Mouse (Mus musculus) retina, adult 2 months (tissue): ENCODE results near the gene Adamts17.

ENCODE experiments used
- DNase-seq: peaks from one replicate; pipeline ENCODE4 v3.0.0-alpha.2; 2012; ENCODE audit warnings: low read depth, low spot score

The Adamts17 gene

DNA sequence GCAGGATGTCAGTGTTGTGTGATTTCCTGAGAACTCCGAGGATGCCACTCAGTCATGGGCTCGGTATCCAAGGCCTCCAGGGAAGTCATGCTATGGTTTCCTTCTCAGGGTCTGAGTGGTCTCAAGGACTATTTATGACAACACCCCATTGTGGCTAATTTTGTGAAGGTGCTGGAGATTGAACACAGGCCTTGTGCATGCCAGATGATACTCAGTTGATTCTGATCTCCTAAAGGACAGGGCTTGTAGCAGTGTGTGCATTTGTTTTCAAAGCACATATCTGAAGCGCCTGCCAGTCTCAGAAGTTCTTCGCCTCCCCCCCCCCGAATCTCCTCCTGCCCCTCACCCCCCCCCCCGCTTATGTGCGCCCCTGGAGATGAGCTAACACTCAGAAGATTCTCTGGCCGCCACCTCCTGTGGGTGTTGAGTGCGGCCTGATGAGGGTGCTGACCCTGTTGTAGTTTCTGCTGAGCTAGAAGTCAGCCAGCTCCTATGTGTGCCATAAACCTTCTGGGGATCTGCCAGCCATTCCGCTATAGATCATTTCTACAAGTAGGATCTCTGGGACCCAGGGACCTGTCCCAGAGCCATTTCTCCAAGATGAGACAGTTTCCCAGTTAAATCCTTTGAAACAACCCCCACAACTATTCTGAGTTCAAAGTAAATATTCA is 232.6 kb downstream of the Adamts17 start:
- DNase-seq: no peak

DNA sequence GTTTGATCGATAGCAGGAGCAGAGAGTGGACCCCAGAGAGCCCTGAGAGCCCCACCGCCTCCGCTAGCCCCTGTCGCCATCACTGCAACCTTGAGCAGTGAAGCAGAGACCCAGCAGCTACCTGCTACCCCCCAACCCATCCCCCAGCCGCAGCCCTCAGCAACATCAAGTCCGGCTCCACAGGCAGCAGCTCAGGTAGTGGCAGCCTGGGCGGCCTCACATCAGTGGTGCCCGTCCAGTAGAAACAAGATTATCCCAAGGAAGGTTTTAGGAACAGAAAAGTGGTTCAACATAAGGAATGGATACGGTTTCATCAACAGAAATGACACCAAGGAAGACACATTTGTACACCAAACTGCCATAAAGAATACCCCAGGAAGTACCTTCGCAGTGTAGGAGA is 243.2 kb downstream of the Adamts17 start:
- DNase-seq: no peak

DNA sequence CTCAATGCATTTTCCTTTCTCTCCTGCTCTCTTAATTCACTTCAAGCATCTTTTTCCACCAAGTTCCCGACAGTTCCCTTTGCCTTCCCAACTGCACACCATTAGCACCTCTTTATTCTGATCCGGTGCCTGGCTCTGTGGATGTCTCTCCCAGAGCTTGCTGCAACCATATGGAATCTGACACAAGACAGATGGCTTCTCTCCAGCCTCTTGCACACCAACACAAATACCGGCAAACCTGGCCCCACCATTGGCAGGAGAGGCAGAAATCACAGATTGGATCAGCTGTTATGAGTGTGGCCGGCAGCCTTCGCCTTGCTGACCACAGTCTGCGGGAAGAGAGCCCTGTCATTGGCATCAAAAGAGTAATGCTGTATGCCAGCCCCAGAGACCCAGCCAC is 248.2 kb downstream of the Adamts17 start:
- no peak for DNase-seq

DNA sequence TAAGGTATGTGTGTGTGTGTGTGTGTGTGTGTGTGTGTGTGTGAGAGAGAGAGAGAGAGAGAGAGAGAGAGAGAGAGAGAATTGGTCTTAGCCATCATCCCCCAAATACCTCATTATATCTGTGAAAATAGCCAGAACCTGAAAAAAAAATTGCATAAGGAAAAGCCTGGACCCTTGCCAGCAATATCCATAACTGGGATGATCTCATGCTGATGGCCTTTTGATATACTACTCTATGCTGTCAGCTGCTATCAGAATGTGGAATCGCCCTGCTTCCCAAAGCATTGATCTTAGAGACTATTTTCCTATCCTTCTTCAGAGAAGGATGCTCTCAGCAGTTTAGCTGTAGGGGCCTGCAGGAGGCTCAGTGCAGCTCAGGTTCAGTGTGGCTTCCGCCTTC is 257.6 kb downstream of the Adamts17 start:
- DNase-seq: no peak

DNA sequence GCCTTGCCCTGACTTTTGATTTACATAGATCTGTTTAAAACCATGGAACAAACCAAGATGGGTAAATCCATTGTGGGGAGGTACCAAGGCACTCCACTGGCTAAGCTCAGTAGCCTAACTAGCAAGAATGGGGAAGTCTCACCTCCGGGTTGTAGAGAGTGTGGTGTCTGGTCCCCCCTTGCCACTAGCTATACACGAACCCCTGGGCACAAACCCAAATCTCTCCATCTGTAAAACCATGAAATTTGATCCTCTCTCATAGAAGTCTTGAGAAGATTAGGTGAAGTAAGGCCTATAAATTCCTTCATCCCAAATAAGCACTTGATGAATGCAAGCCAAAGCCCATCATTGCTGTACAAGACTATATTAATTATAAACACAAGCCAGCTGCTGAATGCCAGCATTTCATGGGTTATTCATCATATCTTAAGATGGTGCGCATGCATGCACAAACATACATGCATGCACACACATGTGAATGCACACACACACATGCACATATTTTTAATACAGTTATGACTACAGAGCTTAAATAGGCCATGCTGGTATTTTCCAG is 262.0 kb downstream of the Adamts17 start:
- no peak for DNase-seq

DNA sequence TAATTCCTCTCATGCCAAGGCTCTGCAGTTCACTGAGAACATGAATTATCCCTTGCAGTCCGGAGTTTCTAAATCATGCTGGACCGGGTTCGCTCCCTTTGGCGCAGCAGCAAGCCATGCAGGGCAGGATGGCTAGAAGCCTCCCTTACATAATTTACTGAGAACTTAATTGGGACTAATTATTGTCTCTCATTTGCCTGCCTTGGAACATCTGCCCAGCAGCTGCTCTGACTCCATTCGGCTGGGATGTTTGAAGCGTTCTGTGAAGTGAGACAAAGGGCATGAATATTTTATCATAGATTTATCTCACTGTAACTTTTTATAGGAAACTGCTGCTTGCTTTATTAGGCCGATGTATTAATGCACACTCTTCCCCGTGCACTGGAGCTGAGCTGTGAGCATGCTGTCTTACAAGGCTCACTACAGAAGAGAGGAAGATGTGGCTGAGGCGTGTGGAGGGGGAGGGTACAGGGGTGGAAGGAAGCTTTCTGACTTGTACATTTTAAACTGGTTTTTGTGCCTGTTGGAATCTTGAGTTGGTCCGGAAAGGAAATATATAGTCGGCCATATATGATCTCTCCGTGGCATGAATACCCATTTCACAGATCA is 271.1 kb downstream of the Adamts17 start:
- no peak for DNase-seq

DNA sequence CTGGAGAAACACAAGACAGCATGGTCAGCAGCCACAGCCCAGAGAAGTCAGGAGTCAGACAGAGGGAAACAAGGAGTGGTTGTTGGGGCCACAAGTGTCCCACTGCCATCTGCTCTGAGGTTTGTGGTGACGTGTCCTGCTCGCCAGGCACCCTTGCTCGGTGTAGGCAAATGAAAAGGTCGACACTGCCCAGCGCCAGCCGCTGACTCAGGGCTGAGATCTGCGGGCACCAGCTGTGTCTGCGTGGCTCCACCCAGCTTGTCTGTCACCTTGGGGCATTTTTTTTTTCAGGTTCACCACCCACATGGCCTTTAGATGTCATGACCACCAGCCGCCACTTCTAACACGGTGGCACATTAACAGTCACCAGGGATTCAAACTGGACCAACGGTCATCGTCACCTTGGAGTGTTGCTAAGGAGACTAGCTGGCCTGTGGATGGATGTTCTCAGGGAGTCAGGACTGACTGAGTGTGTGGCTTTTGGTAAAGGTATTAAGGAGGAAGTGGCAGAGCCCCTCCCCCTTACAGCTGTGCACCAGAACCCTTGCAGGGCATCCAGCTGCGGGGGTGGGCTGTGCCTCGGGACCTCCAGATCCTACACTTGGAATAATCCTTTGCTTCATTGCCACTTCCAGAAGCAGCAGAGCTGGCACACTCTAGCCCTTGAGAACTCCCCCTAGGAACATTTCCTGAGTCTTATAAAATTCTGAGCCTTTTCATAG is 273.1 kb downstream of the Adamts17 start:
- no peak for DNase-seq

DNA sequence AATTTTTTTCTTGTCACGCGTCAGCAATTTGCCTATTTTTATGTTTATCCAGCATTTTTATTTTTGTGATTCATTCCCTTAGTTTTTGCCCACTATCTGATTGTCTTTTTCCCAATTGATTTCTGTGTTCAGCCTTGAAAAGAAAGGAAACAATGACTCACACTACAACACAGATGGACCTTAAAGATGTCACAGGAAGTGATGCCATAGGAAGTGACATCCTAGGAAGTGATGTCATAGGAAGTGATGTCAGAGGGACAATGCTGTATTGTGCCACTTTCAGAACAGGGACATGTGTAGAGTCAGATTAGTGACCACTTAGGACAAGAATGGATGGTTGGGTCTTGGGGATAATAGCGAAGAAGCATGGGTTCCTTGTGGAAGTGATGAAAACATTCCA is 274.5 kb downstream of the Adamts17 start:
- DNase-seq: no peak

DNA sequence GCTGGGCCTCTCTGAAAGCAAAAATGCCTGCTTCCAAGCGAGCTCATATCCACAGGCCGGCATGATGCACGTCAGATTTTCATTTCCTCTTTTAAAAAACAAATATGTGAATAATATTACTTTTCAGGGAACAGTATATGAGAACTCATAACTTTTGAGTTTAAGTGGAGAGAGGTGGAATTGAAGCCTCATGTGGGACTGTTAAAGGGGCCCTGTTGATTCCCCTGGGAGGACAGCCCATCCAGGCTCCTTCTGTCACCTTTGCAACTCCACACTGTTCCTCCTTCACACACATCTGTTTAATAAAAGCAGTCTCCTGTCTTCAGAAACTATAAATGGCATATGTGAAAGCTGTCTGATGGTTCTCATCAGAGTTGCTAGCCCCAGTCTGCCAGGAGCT is 275.5 kb downstream of the Adamts17 start:
- no peak for DNase-seq

DNA sequence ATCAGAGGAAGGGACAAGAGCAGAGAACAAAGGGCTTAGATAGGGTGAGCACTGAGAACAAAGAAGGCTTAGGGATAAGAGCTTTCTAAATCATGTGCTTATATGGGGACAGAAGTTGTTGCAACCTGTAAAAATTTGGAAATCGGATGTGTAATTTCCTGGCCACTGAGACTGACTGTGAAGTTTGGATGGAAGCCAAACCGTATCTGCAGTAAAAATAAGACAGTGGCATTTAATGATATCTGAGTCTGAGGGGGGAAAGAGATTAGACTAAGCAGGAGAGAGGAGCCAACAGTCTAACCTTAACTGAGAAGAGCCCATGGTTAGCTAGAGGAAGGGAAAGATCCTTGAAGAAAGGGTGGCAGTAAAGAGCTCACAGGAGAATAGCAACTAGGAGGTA is 295.6 kb downstream of the Adamts17 start:
- no peak for DNase-seq

DNA sequence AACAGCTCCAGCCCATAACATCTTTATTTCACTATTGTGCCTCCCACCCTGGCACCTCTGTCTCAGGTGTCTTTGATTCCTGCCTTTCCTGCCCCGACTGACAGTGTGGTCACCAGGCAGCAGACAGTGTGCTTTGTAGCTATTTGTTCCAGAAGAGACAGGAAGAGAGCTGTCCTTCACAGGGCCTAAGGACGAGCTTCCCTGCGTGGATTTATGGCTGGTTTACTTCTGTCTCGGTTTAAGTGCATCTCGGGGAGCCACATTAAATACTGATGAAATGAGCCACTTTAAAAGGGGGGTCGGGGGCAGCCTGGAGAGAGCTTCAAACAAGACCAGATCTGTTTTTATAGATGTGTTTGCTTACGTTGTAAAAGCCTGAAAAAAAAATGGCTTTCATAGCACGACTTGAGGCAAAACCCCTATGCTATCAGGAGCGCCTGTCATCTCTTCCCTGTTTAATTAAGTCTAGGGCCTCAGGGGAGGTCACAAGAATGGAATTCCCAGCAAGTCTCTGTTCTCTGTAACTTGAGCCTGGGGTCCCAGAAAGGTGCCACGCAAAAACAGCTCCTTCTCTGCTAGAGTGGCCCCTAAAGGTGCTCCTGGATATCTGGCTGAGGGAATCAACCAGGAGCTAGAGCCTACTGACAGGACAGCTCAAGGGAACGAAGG is 302.9 kb downstream of the Adamts17 start:
- no peak for DNase-seq

DNA sequence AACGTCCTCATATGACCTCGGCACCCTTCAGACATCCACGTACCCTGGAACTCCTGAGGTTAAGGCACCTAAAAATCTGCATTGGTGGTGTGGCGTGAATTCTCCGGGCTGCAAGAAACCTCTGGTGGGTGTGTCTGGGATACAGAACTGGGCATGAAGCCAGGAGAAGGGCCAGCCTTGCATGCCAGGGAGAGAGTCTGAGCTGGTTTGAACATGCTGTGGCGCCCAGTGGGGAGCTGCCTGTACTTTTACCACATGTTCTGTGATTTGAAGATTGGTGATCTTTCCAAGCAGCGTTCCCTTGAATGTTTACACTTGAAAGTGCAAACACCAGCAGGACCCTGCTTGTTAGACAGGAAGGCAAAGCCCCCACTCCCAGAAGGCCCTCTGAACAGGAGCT is 306.2 kb downstream of the Adamts17 start:
- no peak for DNase-seq

DNA sequence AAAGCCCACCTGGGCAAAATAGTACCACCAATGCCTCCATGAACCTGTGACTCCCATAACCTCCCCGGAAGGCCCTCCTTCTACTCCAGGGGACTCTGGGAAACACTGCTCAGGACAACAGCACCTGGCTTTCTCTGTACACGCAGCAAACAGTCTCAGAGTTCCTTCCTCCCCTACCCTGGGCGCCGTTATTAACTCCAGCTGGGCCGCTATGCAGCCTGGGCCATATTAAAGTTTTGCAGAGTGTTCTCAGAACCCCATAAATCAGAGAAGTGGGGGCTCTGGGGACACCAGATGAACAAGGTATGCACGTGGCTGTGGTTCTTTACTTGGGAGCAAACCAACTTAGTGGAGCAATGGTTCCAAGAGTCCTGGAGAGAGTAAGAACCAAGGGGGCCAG is 306.6 kb downstream of the Adamts17 start:
- DNase-seq: no peak

DNA sequence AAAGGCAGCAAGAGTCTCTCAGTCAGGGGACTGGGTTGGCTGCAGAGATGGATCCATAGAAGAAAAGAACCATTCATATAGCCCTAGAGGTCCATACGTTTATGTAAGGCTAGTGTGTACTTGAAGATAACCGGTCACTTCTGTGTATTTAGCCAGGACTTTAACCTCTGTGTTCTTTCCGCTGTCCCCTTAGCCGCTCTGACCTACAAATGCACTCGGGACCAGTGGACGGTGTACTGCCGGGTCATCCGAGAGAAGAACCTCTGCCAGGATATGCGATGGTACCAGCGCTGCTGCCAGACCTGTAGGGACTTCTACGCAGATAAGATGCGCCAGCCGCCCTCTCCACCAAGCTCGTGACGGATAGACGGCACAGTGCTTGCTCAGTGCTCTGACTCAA is 310.2 kb downstream of the Adamts17 start:
- no peak for DNase-seq

DNA sequence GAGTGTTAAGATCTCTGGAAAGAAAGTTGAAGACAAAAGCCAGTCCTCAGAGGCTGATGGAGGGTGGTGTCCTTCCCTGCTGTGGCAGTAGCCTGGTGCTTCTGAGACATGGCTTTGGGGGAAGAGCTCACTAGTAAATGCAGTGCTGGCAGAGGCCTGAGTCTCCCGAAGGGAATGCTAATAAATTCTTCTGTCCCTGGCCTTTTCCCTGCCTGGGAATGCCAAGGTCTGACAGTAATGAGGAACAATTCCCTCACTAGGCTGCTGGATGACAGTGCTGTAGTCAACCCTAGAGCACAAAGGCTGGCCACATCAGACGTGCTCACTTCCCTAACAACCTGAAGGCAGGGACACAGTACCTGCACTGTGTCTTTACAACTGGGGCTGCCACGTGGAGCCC is 313.1 kb downstream of the Adamts17 start:
- DNase-seq: no peak

DNA sequence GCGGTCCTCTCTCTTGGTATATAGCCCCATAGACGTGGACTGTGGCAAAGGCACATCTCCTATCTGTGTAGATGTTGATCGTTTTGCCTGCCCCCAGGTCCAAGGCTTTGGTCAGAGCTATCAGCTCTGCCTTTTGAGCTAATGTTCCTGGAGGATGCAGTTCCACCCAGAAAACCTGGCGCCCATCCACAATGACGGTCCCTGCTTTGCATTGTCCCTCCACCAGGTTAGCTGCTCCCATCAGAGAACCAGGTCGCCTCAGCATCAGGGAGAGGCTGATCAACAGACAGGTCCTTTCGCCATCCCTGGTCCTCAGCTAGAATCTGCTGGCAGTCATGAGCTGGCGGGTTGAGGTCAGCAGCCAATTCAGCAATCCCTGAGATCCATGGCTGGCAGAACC is 322.6 kb downstream of the Adamts17 start:
- no peak for DNase-seq

DNA sequence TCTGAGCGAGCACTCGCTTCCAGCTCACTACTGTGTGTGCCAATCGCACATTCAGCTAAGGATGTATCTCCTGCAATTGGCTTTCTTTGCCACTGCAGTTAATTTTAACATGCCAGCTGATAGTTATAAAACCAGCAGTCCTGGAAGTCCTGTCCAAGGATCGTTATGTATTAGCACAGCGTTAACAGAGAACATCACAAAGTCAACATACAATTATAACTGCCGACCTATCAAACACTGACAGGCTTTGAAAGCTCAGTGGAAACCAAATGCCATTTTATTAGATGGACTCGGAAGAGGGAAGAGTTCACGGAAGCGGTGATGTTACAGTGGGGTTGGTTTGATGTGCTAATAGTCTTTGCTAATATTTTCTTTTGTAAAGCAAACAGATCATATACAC is 328.8 kb downstream of the Adamts17 start:
- DNase-seq: no peak

DNA sequence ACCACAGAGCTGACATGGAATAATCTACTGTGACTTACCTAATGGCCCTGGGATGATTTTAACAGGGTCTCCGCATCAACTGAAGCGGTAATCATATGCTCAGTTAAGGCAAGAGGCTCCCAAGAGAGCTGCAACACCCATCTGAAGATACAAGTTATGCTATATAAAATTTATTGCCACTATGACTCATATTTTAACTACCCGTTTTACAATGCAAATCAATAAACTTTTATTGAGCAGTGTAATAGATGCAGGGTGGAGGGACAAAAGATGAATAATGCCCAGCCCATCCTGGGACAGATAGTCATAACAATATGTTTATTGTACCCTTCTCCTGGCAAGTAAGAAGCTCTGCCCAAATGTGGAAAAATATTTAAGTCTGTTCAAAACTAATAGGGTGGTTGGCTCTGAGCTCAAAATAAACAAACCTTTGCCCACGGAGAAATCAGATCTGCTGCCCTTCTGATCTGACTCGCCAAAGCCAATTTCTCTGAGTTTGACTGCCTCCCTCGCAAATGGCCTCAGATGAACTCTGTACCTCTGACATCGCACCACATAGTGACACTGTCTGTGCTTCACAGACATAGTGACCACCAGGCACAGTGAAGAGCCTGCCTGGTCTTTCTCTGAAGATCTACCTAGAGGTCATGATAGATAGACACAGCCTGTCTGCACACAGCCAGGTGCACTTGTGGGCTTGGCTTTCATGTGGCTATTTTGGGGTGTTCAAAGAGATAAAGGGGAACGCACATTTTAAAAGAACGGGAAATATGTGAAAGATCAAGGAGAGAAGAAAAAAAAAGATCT is 329.4 kb downstream of the Adamts17 start:
- DNase-seq: no peak

DNA sequence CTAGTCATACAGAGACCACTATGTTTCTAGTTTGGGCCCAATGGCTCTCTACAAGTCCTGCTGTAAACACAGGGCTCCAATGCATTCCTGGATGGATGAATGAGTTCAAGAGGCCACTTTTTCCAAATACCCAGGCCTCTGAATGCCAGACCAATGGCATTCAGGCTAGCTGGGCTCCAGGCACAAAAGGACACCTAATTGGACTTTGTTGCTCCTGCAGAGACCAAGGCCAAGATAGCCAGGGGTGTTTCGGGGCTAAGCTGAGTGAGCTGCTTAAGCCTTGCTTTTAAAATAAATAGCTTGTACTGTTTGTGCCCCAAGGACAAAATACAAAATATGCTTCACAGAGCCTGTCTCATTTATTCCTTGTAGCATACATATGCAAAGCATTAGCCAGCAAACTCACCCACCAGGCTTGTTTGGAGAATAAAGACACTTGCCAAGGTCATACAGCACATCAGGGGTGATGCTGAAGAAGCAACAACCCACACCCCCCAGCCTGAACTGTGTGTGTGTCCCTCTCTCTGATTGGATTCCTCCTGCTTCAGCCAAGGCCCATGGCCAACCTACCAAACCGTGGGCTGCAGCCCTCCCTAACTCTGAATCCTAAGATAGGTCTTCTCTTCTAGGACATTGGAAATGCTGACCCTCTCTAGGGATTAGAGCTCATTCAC is 334.1 kb downstream of the Adamts17 start:
- DNase-seq: no peak

DNA sequence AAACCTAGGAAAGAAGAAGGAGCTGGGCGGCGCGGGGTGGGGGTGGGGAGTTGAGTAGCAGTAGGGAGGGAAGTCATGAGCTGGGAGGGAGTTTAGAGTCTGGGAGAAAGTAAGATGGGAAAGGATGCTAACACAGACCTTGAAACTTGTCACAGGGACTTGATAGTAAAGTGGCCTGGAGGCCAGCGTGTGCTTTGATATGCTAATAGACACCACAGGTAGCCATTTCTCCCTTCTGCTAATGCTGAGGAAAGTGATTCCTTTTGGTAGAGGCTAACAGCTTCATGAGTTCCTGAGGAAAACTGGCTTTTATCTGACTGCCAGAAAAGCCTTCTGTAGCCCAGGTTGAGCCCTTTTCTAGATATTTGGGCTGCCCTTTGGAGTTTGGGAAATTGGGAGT is 344.3 kb downstream of the Adamts17 start:
- no peak for DNase-seq

DNA sequence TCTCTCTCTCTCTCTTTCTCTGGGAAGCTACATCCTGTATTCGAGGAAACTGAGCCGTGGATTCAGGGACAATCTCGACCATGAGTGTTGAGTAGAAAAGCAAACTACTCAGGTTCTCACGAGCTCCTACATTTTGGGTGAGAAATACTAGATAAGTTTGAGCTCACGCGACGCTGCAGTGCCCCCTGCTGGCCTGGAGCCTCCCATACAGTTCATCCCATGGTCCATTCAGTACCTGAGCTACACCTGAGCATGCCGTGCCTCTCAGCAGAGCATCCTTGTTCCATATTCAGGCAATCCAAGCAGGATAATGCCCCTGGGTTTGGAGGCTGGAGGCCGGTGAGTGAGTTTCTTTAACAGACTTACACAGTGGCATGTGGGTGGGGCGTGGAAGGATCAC is 359.9 kb downstream of the Adamts17 start:
- peak; percentile 30 for DNase-seq
